Mouse (Mus musculus) stomach, adult 2 months (tissue): Measurements from ENCODE around the gene Pgpep1l. TPM values are rescaled to one million over a fixed set of nuclear protein-coding genes. Genes with fewer than 3 reads are reported as not detected.

ENCODE experiments used
- polyA plus RNA-seq: library from polyadenylated mRNA; depleted of rRNA; stranded (reverse); fragments of >200 nt; gene quantifications from 2 replicates; pipeline ENCODE4 v1.2.3, GENCODE M21; 2012; rRNA removed

Pgpep1l gene
- polyA plus RNA-seq = not detected in 2 replicates

GRCm38 (mm10) chr7:68264028-68264453, at the start of gene Pgpep1l:
Gene Pgpep1l (minus strand): TSS chr7:68264233.

GRCm38 (mm10) chr7:68273515-68273914, 9.5 kb upstream of the Pgpep1l start, which contains the start of gene Fam169b:
Gene Fam169b (plus strand): TSS chr7:68273839.

Other genes with a start within 250 kb of the Pgpep1l start
- gene Fam169b, start 9.6 kb upstream of the Pgpep1l start, polyA plus RNA-seq = 0.12 and 0.19 TPM in 2 replicates